Mouse (Mus musculus) CH12.LX (cell line): ENCODE measurements around the gene Pigg. TPM values are rescaled to one million over a fixed set of nuclear protein-coding genes. Genes with fewer than 3 reads are reported as not detected.

Experiments
- DNase-seq: peaks from one replicate; pipeline ENCODE4 v3.0.0-alpha.2; 2013; ENCODE audit errors: extremely low read depth
- H3K27ac ChIP-seq: 2 replicates; pipeline ENCODE4 v1.5.1; 2012; ENCODE audit warnings: low read depth, mild to moderate bottlenecking, control low read depth, moderate library complexity; ENCODE audit not compliant: insufficient read depth
- H3K27me3 ChIP-seq: replicated peaks from 2 replicates; pipeline ENCODE3; 2012; ENCODE audit warnings: inconsistent platforms
- H3K36me3 ChIP-seq, 2 experiments: replicated peaks in 1 of 2; 2 replicates each; pipeline versions ENCODE3 to v1.6.1; 2012; ENCODE audit warnings: inconsistent platforms in 1 of 2, low read length in 1 of 2, mild to moderate bottlenecking in 1 of 2, mixed read lengths in 1 of 2, moderate library complexity in 1 of 2; ENCODE audit not compliant: control insufficient read depth in 1 of 2, insufficient read depth in 1 of 2
- H3K4me1 ChIP-seq, 2 experiments: 2 replicates each; pipeline ENCODE4 v1.6.1; 2012; ENCODE audit warnings: inconsistent platforms in 1 of 2, moderate library complexity in 1 of 2; ENCODE audit not compliant: insufficient read depth in 2 of 2, control insufficient read depth in 1 of 2
- H3K4me2 ChIP-seq: 2 replicates; pipeline ENCODE4 v1.6.1; 2012; ENCODE audit warnings: low read depth, mild to moderate bottlenecking, control low read depth; ENCODE audit not compliant: poor library complexity, insufficient read depth, severe bottlenecking
- H3K4me3 ChIP-seq, 3 experiments: fragments of 150-350 bp in 1 of 3; sonication (generic) in 1 of 3; replicated peaks in 1 of 3; 2 replicates each; pipeline versions ENCODE3 to v1.5.1; 2011 to 2012; ENCODE audit warnings: low read depth in 2 of 3, low read length in 2 of 3, mild to moderate bottlenecking in 2 of 3, moderate library complexity in 2 of 3, control low read depth in 1 of 3, improper control_type of control experiment in 1 of 3, inconsistent platforms in 1 of 3, mixed read lengths in 1 of 3; ENCODE audit not compliant: poor library complexity in 1 of 3
- H3K79me2 ChIP-seq: replicated peaks from 2 replicates; pipeline ENCODE4 v1.6.1; 2012; ENCODE audit warnings: mild to moderate bottlenecking, moderate library complexity; ENCODE audit not compliant: control insufficient read depth, poor library complexity, insufficient read depth, severe bottlenecking; ENCODE audit errors: extremely low read depth
- H3K9ac ChIP-seq: 2 replicates; pipeline ENCODE4 v1.6.1; 2012; ENCODE audit warnings: low read depth, mild to moderate bottlenecking, control low read depth, moderate library complexity; ENCODE audit not compliant: insufficient read depth
- H3K9me3 ChIP-seq: replicated peaks from 2 replicates; pipeline ENCODE3; 2012; ENCODE audit warnings: low read length, inconsistent platforms, mixed read lengths
- BHLHE40 ChIP-seq: IDR thresholded peaks from 2 replicates; pipeline ENCODE4 v1.6.1; 2011; ENCODE audit warnings: mild to moderate bottlenecking, low read depth, low read length, improper control_type of control experiment
- CHD1 ChIP-seq: IDR thresholded peaks from 2 replicates; pipeline ENCODE4 v1.6.1; 2012; ENCODE audit warnings: low read depth, low read length, improper control_type of control experiment, inconsistent platforms
- EP300 ChIP-seq: IDR thresholded peaks from 2 replicates; pipeline ENCODE4 v1.6.1; 2011; ENCODE audit warnings: low read length, improper control_type of control experiment
- GABPA ChIP-seq: IDR thresholded peaks from 2 replicates; pipeline ENCODE4 v1.6.1; 2012; ENCODE audit warnings: low read depth, low read length, improper control_type of control experiment, inconsistent platforms; ENCODE audit not compliant: insufficient replicate concordance
- KAT2A ChIP-seq: IDR thresholded peaks from 2 replicates; pipeline ENCODE4 v1.6.1; 2012; ENCODE audit warnings: low read length, improper control_type of control experiment, inconsistent platforms; ENCODE audit not compliant: insufficient replicate concordance
- MAX ChIP-seq: IDR thresholded peaks from 2 replicates; pipeline ENCODE4 v1.6.1; 2011; ENCODE audit warnings: low read length, improper control_type of control experiment
- MEF2A ChIP-seq: IDR thresholded peaks from 2 replicates; pipeline ENCODE4 v1.6.1; 2014; ENCODE audit warnings: low read depth, mild to moderate bottlenecking, inconsistent platforms, low read length, improper control_type of control experiment, borderline replicate concordance
- MYC ChIP-seq: IDR thresholded peaks from 2 replicates; pipeline ENCODE4 v1.6.1; 2011; ENCODE audit warnings: low read depth, mild to moderate bottlenecking, improper control_type of control experiment, low read length
- RAD21 ChIP-seq: IDR thresholded peaks from 2 replicates; pipeline ENCODE4 v1.6.1; 2011; ENCODE audit warnings: low read depth, mild to moderate bottlenecking, low read length, improper control_type of control experiment, moderate library complexity
- SIN3A ChIP-seq: IDR thresholded peaks from 2 replicates; pipeline ENCODE4 v1.6.1; 2012; ENCODE audit warnings: low read length, improper control_type of control experiment, inconsistent platforms
- SMC3 ChIP-seq: IDR thresholded peaks from 2 replicates; pipeline ENCODE4 v1.6.1; 2011; ENCODE audit warnings: low read depth, low read length, improper control_type of control experiment
- TCF12 ChIP-seq: IDR thresholded peaks from 2 replicates; pipeline ENCODE4 v1.6.1; 2014; ENCODE audit warnings: low read depth, mild to moderate bottlenecking, inconsistent platforms, low read length, improper control_type of control experiment
- USF2 ChIP-seq: conservative IDR thresholded peaks from 2 replicates; pipeline ENCODE4 v1.6.1; 2011; ENCODE audit warnings: low read depth, low read length, improper control_type of control experiment
- ZC3H11A ChIP-seq: IDR thresholded peaks from 2 replicates; pipeline ENCODE4 v1.6.1; 2012; ENCODE audit warnings: low read depth, mild to moderate bottlenecking, inconsistent platforms, low read length, improper control_type of control experiment
- dilution Hi-C: fragments of 300-500 bp; cut with MboI; formaldehyde crosslinking; loops from 2 replicates; pipeline ENCODE4 v1.14.3; 2020; ENCODE audit warnings: low sequenced_read_pairs; ENCODE audit not compliant: extremely low pct_unique_long_range_greater_than_20kb, extremely low pct_ligation_motif_present
- in situ Hi-C: fragments of 300-500 bp; cut with MboI; formaldehyde crosslinking; loops from 3 replicates; pipeline ENCODE4 v1.14.3; 2019; ENCODE audit warnings: low sequenced_read_pairs, low pct_ligation_motif_present, low pct_unique_long_range_greater_than_20kb, mixed read lengths
- polyA plus RNA-seq: library from polyadenylated mRNA; unstranded; fragments of >175 nt; gene quantifications from 2 replicates; pipeline ENCODE4 v1.2.1, GENCODE M21; 2012; ENCODE audit warnings: low read depth; ENCODE audit not compliant: insufficient read length
- total RNA-seq, 2 experiments: library from RNA; depleted of rRNA; stranded (reverse); fragments of 300-350 nt in 1 of 2; fragments of >200 nt in 1 of 2; gene quantifications; 2 replicates each; pipeline ENCODE4 v1.2.3; 2012 to 2014

Pigg gene
- total and polyA plus RNA-seq, 3 experiments = 6.4 to 9.8 (median 9.7) TPM

DNA sequence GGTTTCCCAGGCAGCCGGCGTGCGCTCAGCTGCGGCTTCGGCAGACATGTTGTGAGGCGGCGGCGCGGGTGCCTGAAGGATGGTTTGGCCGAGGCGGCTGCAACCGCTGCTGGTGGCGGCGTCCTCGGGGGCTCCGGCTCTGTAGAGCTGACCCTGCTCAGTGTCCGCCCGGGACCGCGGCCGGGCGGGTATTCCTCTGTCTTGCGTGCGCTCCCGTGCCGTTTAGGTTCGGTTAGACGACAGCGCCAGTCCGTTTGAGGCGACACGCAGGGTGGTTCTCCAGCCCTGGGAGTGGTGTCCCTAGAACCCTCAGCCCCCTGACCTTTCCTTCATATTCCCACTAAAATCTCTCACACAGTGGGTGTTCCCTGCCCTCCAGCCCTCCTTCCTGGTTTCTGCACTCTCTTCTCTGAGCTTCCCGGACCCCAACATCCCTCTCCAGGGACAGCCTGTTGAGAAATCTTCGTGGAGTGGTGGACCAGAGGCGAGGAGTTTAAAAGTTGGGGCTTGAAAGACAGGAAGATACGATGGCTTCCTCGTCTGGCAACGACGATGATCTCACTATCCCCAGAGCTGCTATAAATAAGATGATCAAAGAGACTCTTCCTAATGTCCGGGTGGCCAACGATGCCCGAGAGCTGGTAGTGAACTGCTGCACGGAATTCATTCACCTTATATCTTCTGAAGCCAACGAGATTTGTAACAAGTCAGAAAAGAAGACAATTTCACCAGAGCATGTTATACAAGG lies 43.2 kb upstream of the Pigg start:
- Histone ChIP-seq H3K9me3 (no peaks in the 10 kb centered on the region), H3K4me1 (peaks cover 0 to 20% of the 10 kb centered on the region in 2 experiments; a peak in 2 of 4 replicates), H3K4me3 (peak overlapping the region; percentile 61 to 98 (median 86)), H3K4me2 (peak overlapping the region; percentile 82), H3K9ac (peak overlapping the region; percentile 67), H3K79me2 (peaks cover 39% of the 10 kb centered on the region), H3K27me3 (no peaks in the 10 kb centered on the region), H3K36me3 (peaks cover 2 to 12% of the 10 kb centered on the region in 2 experiments), H3K27ac (peak overlapping the region; percentile 70)
- TF ChIP-seq RAD21 = no peak
- TF ChIP-seq TCF12 = no peak
- TF ChIP-seq CHD1 = 0 out of 2 replicates have a peak, but pooled peaks have one; percentile 43
- TF ChIP-seq SIN3A = 0 out of 2 replicates have a peak, but pooled peaks have one; percentile 11
- TF ChIP-seq USF2 = no peak
- DNase-seq = no peak
- dilution Hi-C loops = no loop called here
- in situ Hi-C loops = no loop called here

DNA sequence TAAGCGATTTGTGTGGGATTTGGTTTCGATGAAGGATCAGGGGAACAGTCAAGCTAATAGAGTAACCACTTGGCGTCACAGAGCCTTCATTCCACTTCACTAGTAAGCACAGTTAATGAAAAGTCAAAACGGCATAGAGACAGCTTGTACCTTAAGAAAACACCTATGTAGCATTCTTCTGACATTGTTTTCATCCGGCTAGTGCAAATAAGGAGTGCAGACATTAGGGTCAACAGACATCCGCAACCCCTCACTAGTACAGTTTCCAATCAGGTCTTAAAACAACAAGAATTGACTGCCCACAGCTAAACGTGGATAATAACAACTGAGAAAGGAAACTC lies 42.6 kb upstream of the Pigg start:
- in situ Hi-C loops (no loop called here), dilution Hi-C loops (no loop called here)
- H3K36me3 ChIP-seq = peaks cover 2 to 12% of the 10 kb centered on the region in 2 experiments
- peak overlapping the region; percentile 67 for H3K9ac ChIP-seq
- DNase-seq = no peak
- peaks cover 0 to 20% of the 10 kb centered on the region in 2 experiments; a peak in 2 of 4 replicates for H3K4me1 ChIP-seq
- peaks cover 40% of the 10 kb centered on the region for H3K79me2 ChIP-seq
- no peaks in the 10 kb centered on the region for H3K9me3 ChIP-seq
- no peak overlapping the region for H3K27ac ChIP-seq
- H3K27me3 ChIP-seq = no peaks in the 10 kb centered on the region
- H3K4me2 ChIP-seq = peak overlapping the region; percentile 82
- TF ChIP-seq GABPA (no peak), MYC (no peak), BHLHE40 (no peak), SMC3 (no peak), KAT2A (no peak), EP300 (no peak), MAX (no peak), ZC3H11A (no peak), MEF2A (no peak)
- H3K4me3 ChIP-seq = peak overlapping the region; percentile 61 to 98 (median 86)
